Mouse (Mus musculus) CD4-positive naive resting alpha-beta T cell, adult 76 days (primary cell): ENCODE results near the gene Aup1. TPM values are rescaled to one million over a fixed set of nuclear protein-coding genes. Genes with fewer than 3 reads are reported as not detected.

ENCODE experiments used
- total RNA-seq: library from RNA; stranded (reverse); gene quantifications from one replicate; pipeline ENCODE4 v1.2.4, GENCODE M21; 2023

Gene Aup1
- total RNA-seq, result 376 TPM

GRCm38 (mm10) chr6:83054074-83054851 is at the start of gene Aup1:
TSS of gene Aup1 (plus strand) at chr6:83054521.

GRCm38 (mm10) chr6:83033249-83034185 is 20.8 kb upstream of the Aup1 start, which contains the start of the genes Dok1 and Loxl3:
TSS of gene Dok1 (minus strand) at chr6:83033471.
TSS of gene Loxl3 (plus strand) at chr6:83034173.

GRCm38 (mm10) chr6:83054871-83055431 is 630 bp downstream of the Aup1 start, which contains the start of gene Htra2:
TSS of gene Htra2 (minus strand) at chr6:83055273.

GRCm38 (mm10) chr6:83057790-83058189 is 3.5 kb downstream of the Aup1 start, which contains the start of gene Dqx1:
TSS of gene Dqx1 (plus strand) at chr6:83057844.

GRCm38 (mm10) chr6:83070247-83070310 is 15.8 kb downstream of the Aup1 start, which contains the start of gene Tlx2:
TSS of gene Tlx2 (minus strand) at chr6:83070293.

GRCm38 (mm10) chr6:83077630-83078323 is 23.5 kb downstream of the Aup1 start, which contains the start of gene Pcgf1:
TSS of gene Pcgf1 (plus strand) at chr6:83077869.

GRCm38 (mm10) chr6:83086121-83087035 is 32.1 kb downstream of the Aup1 start, which contains the start of gene Lbx2:
TSS of gene Lbx2 (plus strand) at chr6:83086367.

GRCm38 (mm10) chr6:83101316-83101687 is 47.0 kb downstream of the Aup1 start, which contains the start of the genes Ccdc142 and Gm42688:
TSS of gene Ccdc142 (plus strand) at chr6:83101601.
TSS of gene Gm42688 (plus strand) at chr6:83101617.

Other genes starting within 250 kb of the Aup1 start
- 17.1 TPM for gene Sema4f, start 114.8 kb upstream of the Aup1 start, total RNA-seq
- gene M1ap, start 107.6 kb upstream of the Aup1 start, total RNA-seq, result not detected
- gene Dok1, start 21.1 kb upstream of the Aup1 start, total RNA-seq, result 13.2 TPM
- not detected for gene Loxl3, start 20.3 kb upstream of the Aup1 start, total RNA-seq
- gene Htra2, start 752 bp downstream of the Aup1 start, total RNA-seq, result 25.8 TPM
- 11.6 TPM for gene Dqx1, start 3.3 kb downstream of the Aup1 start, total RNA-seq
- gene Tlx2, start 15.8 kb downstream of the Aup1 start, total RNA-seq, result not detected
- gene Pcgf1, start 23.3 kb downstream of the Aup1 start, total RNA-seq, result 20.6 TPM
- gene Lbx2, start 31.8 kb downstream of the Aup1 start, total RNA-seq, result not detected
- gene Ccdc142, start 47.1 kb downstream of the Aup1 start, total RNA-seq, result 10.7 TPM
- 6.1 TPM for gene Gm42688, start 47.1 kb downstream of the Aup1 start, total RNA-seq
- 24.3 TPM for gene Mrpl53, start 54.5 kb downstream of the Aup1 start, total RNA-seq
- gene Mogs, start 61.0 kb downstream of the Aup1 start, total RNA-seq, result 38.4 TPM
- 37.7 TPM for gene Wbp1, start 67.0 kb downstream of the Aup1 start, total RNA-seq
- 25.4 TPM for gene Ino80b, start 70.9 kb downstream of the Aup1 start, total RNA-seq
- gene Rtkn, start 80.9 kb downstream of the Aup1 start, total RNA-seq, result not detected
- gene Wdr54, start 101.9 kb downstream of the Aup1 start, total RNA-seq, result not detected
- gene 1700003E16Rik, start 101.9 kb downstream of the Aup1 start, total RNA-seq, result not detected
- 85.3 TPM for gene Dctn1, start 111.4 kb downstream of the Aup1 start, total RNA-seq
- gene Slc4a5, start 165.3 kb downstream of the Aup1 start, total RNA-seq, result not detected